Mouse (Mus musculus) C2C12 (cell line): ENCODE data around the gene Afg1l.

Source experiments
- CTCF ChIP-seq: IDR thresholded peaks from one replicate; pipeline ENCODE4 v1.5.1; 2011; ENCODE audit not compliant: control insufficient read depth, insufficient read depth, insufficient read length
- FOSL1 ChIP-seq: IDR thresholded peaks from one replicate; pipeline ENCODE4 v1.8.0; 2011; ENCODE audit warnings: mild to moderate bottlenecking, low read length; ENCODE audit not compliant: poor library complexity, insufficient read depth, severe bottlenecking
- MAX ChIP-seq: IDR thresholded peaks from one replicate; pipeline ENCODE4 v1.6.1; 2011; ENCODE audit warnings: mild to moderate bottlenecking, control low read depth
- MYOD1 ChIP-seq: IDR thresholded peaks from one replicate; pipeline ENCODE4 v1.6.1; 2011; ENCODE audit warnings: low read depth; ENCODE audit not compliant: control insufficient read depth, insufficient read length
- MYOG ChIP-seq: IDR thresholded peaks from one replicate; pipeline ENCODE4 v1.6.1; 2011; ENCODE audit not compliant: control insufficient read depth, insufficient read length; ENCODE audit errors: extremely low read depth
- USF1 ChIP-seq: IDR thresholded peaks from one replicate; pipeline ENCODE4 v1.6.1; 2011; ENCODE audit warnings: low read depth, mild to moderate bottlenecking, control low read depth, moderate library complexity

GRCm38 (mm10) chr10:42364216-42364615, 114.1 kb downstream of the Afg1l start:
- no peak for TF ChIP-seq CTCF
- TF ChIP-seq MAX: no peak
- TF ChIP-seq USF1: no peak
- TF ChIP-seq MYOD1: no peak
- TF ChIP-seq MYOG: no peak
- no peak for TF ChIP-seq FOSL1
